8 mouse cellular contexts compared by ENCODE assay signal in the genomic region with DNA sequence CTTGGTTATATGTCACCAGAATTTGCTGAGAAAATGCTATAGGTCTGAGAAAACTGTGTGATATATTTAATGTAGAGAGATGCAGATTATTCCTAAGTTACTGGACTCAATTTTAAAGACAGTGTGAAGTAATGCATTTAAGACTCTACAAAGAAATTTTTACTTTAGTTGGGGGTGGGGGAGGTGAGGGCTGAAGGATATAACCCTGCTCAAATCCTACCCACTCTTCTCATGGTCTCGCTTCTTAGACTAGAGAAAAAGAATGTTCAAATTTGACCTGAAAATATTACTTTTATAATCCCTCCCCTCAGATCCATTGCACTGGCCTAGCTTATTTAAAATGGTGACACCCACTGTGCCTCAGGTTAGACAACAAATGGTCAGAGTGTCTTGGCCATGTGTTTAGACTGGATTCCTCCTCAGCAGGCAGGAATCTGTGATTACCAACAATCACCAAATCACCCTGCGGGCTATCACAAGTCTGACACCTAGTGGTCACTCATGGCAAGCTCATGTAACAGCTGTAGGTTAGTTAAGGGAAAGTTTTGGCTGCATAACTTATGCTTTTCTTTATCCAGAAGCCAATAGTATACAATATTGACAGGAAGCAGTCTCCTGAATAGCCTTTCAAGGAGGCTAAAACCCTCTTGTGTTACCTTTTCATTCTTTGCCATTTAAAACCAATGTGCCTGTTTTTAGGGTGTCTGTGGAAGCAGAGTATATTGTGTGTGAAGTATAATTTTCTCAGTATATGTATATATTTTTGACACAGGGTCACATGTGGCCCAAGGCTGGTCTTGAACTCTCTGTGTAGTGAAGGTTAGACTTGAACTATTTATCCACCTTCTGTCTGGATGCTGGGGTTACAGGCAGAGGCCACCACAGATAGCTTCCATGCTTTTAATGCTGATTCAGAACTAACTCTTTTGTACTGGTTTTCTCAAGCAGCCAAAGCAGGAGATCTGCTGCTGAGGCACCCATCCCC.
DNase-seq lines count a peak whose midpoint lies in the region; ATAC-seq and TF ChIP-seq lines count a peak whose summit lies in the region.

No protein-coding gene starts in this region.

- WGBS in kidney, embryonic 16.5 days: 48% methylated on average over 2 of the region's 2 CpGs
- 51% methylated on average over 2 of the region's 2 CpGs for WGBS in liver, adult 2 months
- 46% methylated on average over 2 of the region's 2 CpGs for WGBS in neural tube, embryonic 11.5 days

- peak; percentile 65 for TF ChIP-seq CTCF in liver, adult 2 months (IDR thresholded peaks at IDR 0.05; ENCODE audit: low read depth, low read length)

- ATAC-seq in CD4-positive, CD25-positive, alpha-beta regulatory T cell, adult 4 months: peak; percentile 88
- ATAC-seq in granulocyte monocyte progenitor cell, adult 5-6 weeks (replicated peaks; ENCODE audit: poor library complexity, severe bottlenecking): peak; percentile 93
- ATAC-seq in kidney, embryonic 16.5 days (ENCODE audit: low FRiP score, low TSS enrichment): peak; percentile 84
- peak; percentile 58; the same call in 1 of the 2 replicates for ATAC-seq in neural tube, embryonic 11.5 days (ENCODE audit: insufficient read depth, low FRiP score, low TSS enrichment)

- no peaks in the 10 kb centered on the region for H3K27me3 ChIP-seq in kidney, embryonic 16.5 days (ENCODE audit: insufficient read depth, low read length)
- H3K27me3 ChIP-seq in liver, adult 2 months (ENCODE audit: control insufficient read depth, insufficient read depth, low read length): no peaks in the 10 kb centered on the region
- no peaks in the 10 kb centered on the region for H3K27me3 ChIP-seq in neural tube, embryonic 11.5 days (ENCODE audit: control insufficient read depth, insufficient read depth, low read length)

- no peak overlapping the region for H3K4me2 ChIP-seq in kidney, embryonic 16.5 days (replicated peaks; ENCODE audit: low read depth, low read length)
- H3K4me2 ChIP-seq in neural tube, embryonic 11.5 days (ENCODE audit: low read depth): no peak overlapping the region

- H3K27ac ChIP-seq in kidney, embryonic 16.5 days (ENCODE audit: low read length): no peak overlapping the region
- H3K27ac ChIP-seq in liver, adult 2 months (replicated peaks; ENCODE audit: insufficient read depth, low read depth, low read length): no peak overlapping the region
- no peak overlapping the region for H3K27ac ChIP-seq in neural tube, embryonic 11.5 days (ENCODE audit: low read depth, low read length)

- no peak overlapping the region for H3K4me3 ChIP-seq in kidney, embryonic 16.5 days (ENCODE audit: low read length)
- no peak overlapping the region for H3K4me3 ChIP-seq in liver, adult 2 months (ENCODE audit: insufficient read depth, low read depth, low read length)
- H3K4me3 ChIP-seq in neural tube, embryonic 11.5 days (ENCODE audit: low read depth, low read length): no peak overlapping the region

- TF ChIP-seq POLR2A in liver, adult 2 months (IDR thresholded peaks at IDR 0.05; ENCODE audit: extremely low read depth, insufficient read depth, low read length): no peak

- H3K4me1 ChIP-seq in kidney, embryonic 16.5 days (ENCODE audit: insufficient read depth, low read length): no peaks in the 10 kb centered on the region
- no peaks in the 10 kb centered on the region for H3K4me1 ChIP-seq in liver, adult 2 months (ENCODE audit: control insufficient read depth, insufficient read depth, low read length)
- H3K4me1 ChIP-seq in neural tube, embryonic 11.5 days (ENCODE audit: control insufficient read depth, insufficient read depth, low read length): no peaks in the 10 kb centered on the region

- H3K9ac ChIP-seq in kidney, embryonic 16.5 days (replicated peaks; ENCODE audit: low read length): no peak overlapping the region
- H3K9ac ChIP-seq in liver, adult 2 months (ENCODE audit: low read depth, low read length): no peak overlapping the region
- H3K9ac ChIP-seq in neural tube, embryonic 11.5 days (ENCODE audit: low read length): no peak overlapping the region

- H3K79me2 ChIP-seq in liver, adult 2 months (ENCODE audit: control insufficient read depth, insufficient read depth, low read length): no peaks in the 10 kb centered on the region

- DNase-seq in adipocyte (ENCODE audit: low spot score): peak; percentile 72
- peak; percentile 83 for DNase-seq in embryo, embryonic 10 days (ENCODE audit: low spot score)
- DNase-seq in liver, adult 2 months (ENCODE audit: extremely low read depth, low read depth, low spot score): peak; percentile 48
- peak; percentile 58 for DNase-seq in neural tube, embryonic 11.5 days (ENCODE audit: low spot score)
- DNase-seq in thymus, postnatal 14 days: peak; percentile 51

- no peaks in the 10 kb centered on the region for H3K36me3 ChIP-seq in kidney, embryonic 16.5 days (ENCODE audit: insufficient read depth, low read length)
- H3K36me3 ChIP-seq in liver, adult 2 months (ENCODE audit: control insufficient read depth, insufficient read depth, low read length): no peaks in the 10 kb centered on the region
- no peaks in the 10 kb centered on the region for H3K36me3 ChIP-seq in neural tube, embryonic 11.5 days (ENCODE audit: control insufficient read depth, insufficient read depth, low read length)

- H3K9me3 ChIP-seq in kidney, embryonic 16.5 days (ENCODE audit: low read length): no peaks in the 10 kb centered on the region
- H3K9me3 ChIP-seq in neural tube, embryonic 11.5 days (ENCODE audit: control insufficient read depth, low read length): no peaks in the 10 kb centered on the region
